Mouse (Mus musculus) intestine, postnatal 0 days (tissue): ENCODE data around the gene Tac2. TPM values are rescaled to one million over a fixed set of nuclear protein-coding genes. Genes with fewer than 3 reads are reported as not detected.

ENCODE experiments used
- ATAC-seq: fragments of 200-750 bp; cut with Nextera tagmentation; 2 replicates; pipeline ENCODE4 v1.8.0; 2017; ENCODE audit warnings: mild to moderate bottlenecking, moderate TSS enrichment, moderate library complexity
- H3K27ac ChIP-seq: fragments of 300-500 bp; sonication (generic); 2 replicates; pipeline ENCODE4 v1.5.1; 2014; ENCODE audit warnings: mild to moderate bottlenecking, low read depth, low read length, moderate library complexity
- H3K27me3 ChIP-seq: fragments of 300-500 bp; sonication (generic); replicated peaks from 2 replicates; pipeline ENCODE4 v1.6.1; 2014; ENCODE audit warnings: low read length, mixed read lengths; ENCODE audit not compliant: control insufficient read depth, insufficient read depth
- H3K36me3 ChIP-seq: fragments of 300-500 bp; sonication (generic); 2 replicates; pipeline ENCODE4 v1.6.1; 2014; ENCODE audit warnings: mild to moderate bottlenecking, moderate library complexity; ENCODE audit not compliant: control insufficient read depth, insufficient read depth
- H3K4me1 ChIP-seq: fragments of 300-500 bp; sonication (generic); replicated peaks from 2 replicates; pipeline ENCODE4 v1.6.1; 2014; ENCODE audit warnings: antibody characterized with exemption, low read length, mixed read lengths; ENCODE audit not compliant: control insufficient read depth, insufficient read depth
- H3K4me2 ChIP-seq: fragments of 300-500 bp; sonication (generic); replicated peaks from 2 replicates; pipeline ENCODE4 v1.6.1; 2014; ENCODE audit warnings: low read depth, mild to moderate bottlenecking, moderate library complexity
- H3K4me3 ChIP-seq: fragments of 300-500 bp; sonication (generic); 2 replicates; pipeline ENCODE4 v1.5.1; 2014; ENCODE audit warnings: low read depth, low read length
- H3K9ac ChIP-seq: fragments of 300-500 bp; sonication (generic); 2 replicates; pipeline ENCODE4 v1.6.1; 2014; ENCODE audit warnings: mild to moderate bottlenecking, low read depth, low read length
- H3K9me3 ChIP-seq: fragments of 300-500 bp; sonication (generic); 2 replicates; pipeline ENCODE4 v1.6.1; 2016; ENCODE audit warnings: mixed run types; ENCODE audit not compliant: control insufficient read depth
- CTCF ChIP-seq: sonication (generic); IDR thresholded peaks from 2 replicates; pipeline ENCODE4 v1.5.1; 2016; ENCODE audit warnings: low read depth, mild to moderate bottlenecking, control low read depth, antibody characterized with exemption, moderate library complexity
- WGBS: fragments of 180-500 bp; shearing (Covaris S2); extraction: QIAGEN DNeasy Blood & Tissue Kit; methylation state at CpG from one replicate; pipeline ENCODE4 v1.1.7; 2014; 5-methylcytosine and 5-hydroxymethylcytosine counted together
- polyA plus RNA-seq: library from polyadenylated mRNA; unstranded; fragments of >200 nt; fragmentation: Nextera tagmentation; extraction: Ambion mirVana; gene quantifications from 2 replicates; pipeline ENCODE4 v1.2.1, GENCODE M21; 2015

Tac2 gene
- polyA plus RNA-seq, 1 experiment from 2014 or later = not detected

DNA sequence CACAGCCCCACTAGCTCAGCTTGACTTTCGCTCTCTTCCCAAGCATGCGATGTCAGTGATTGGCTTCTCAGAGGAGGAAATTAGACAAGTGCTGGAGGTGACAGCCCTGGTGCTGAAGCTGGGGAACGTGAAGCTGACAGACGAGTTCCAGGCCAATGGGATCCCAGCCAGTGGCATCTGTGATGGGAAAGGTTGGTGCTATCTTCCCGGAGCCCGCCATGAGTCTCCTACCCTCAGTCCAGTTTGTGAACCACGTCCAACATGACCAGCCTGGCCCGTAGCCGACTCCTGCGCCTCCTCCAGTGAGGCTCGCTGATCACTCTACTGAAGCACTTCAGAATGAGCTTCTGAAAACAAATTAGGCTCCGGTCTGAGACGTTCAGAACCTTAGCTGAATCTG lies 13.9 kb upstream of the Tac2 start:
- H3K27me3 ChIP-seq = no peaks in the 10 kb centered on the region
- H3K4me1 ChIP-seq = no peaks in the 10 kb centered on the region; the same call in 1 of the 2 replicates
- H3K9ac ChIP-seq = no peak overlapping the region
- no peak for TF ChIP-seq CTCF
- H3K27ac ChIP-seq = no peak overlapping the region
- H3K4me2 ChIP-seq = no peak overlapping the region
- peaks cover 60% of the 10 kb centered on the region for H3K36me3 ChIP-seq
- 84% methylated on average over 13 of the region's 13 CpGs for WGBS
- H3K9me3 ChIP-seq = no peaks in the 10 kb centered on the region
- no peak for ATAC-seq
- no peak overlapping the region for H3K4me3 ChIP-seq

DNA sequence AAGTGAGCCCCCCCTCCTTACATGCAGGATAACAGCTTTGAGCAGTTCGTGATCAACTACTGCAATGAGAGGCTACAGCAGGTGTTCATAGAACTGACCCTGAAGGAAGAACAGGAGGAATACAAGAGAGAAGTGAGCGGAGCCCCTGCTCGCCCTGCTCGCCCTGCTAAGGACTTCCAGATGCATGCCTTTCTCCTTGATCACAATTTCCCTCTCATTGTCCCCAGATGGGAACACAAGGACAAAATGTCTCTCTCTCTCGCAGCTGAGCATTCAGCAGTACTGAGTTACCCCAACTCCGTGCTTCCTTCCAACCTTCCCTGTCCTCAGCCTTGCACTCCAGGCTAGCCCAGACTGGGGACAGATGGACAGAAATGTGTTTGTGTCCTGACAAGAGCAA lies 11.5 kb upstream of the Tac2 start:
- Histone ChIP-seq H3K27ac (no peak overlapping the region), H3K9ac (no peak overlapping the region; the same call in 1 of the 2 replicates), H3K4me1 (no peaks in the 10 kb centered on the region), H3K4me3 (no peak overlapping the region), H3K9me3 (no peaks in the 10 kb centered on the region), H3K27me3 (no peaks in the 10 kb centered on the region), H3K36me3 (peaks cover 57% of the 10 kb centered on the region), H3K4me2 (no peak overlapping the region)
- ATAC-seq = no peak
- 86% methylated on average over 6 of the region's 6 CpGs for WGBS
- no peak for TF ChIP-seq CTCF

GRCm38 (mm10) chr10:127721671-127722418 lies 2.4 kb upstream of the Tac2 start:
- Histone ChIP-seq H3K27ac (peak overlapping the region; percentile 54), H3K4me2 (peak overlapping the region; percentile 45), H3K9ac (peak overlapping the region; percentile 41), H3K27me3 (no peaks in the 10 kb centered on the region), H3K36me3 (peaks cover 26% of the 10 kb centered on the region; the same call in 1 of the 2 replicates), H3K9me3 (no peaks in the 10 kb centered on the region), H3K4me3 (no peak overlapping the region), H3K4me1 (no peaks in the 10 kb centered on the region)
- TF ChIP-seq CTCF = no peak
- ATAC-seq = no peak
- 27% methylated on average over 20 of the region's 20 CpGs for WGBS

DNA sequence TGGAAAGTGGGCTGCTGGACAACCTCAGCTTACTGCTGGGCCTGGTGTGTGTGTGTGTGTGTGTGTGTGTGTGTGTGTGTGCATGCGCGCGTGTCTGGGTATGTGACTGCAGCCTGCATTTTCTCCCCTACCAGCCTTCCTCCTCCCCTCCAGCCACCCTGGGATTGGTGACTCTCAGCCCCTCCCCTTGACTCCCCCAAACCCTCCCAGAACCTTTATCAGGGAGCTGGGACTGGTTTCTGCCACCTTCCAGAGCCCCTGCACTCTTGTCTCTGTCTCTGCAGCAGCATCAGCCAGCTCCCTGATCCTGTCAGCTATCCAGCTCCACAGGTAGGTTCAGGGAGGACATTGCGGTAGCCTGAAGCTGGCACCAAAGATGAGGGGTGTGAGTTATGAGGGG lies 858 bp downstream of the Tac2 start:
- Histone ChIP-seq H3K9me3 (no peaks in the 10 kb centered on the region), H3K4me2 (no peak overlapping the region), H3K36me3 (peaks cover 5% of the 10 kb centered on the region; the same call in 1 of the 2 replicates), H3K27me3 (no peaks in the 10 kb centered on the region), H3K27ac (no peak overlapping the region), H3K9ac (no peak overlapping the region), H3K4me1 (no peaks in the 10 kb centered on the region), H3K4me3 (no peak overlapping the region)
- no peak for ATAC-seq
- WGBS = 62% methylated on average over 4 of the region's 4 CpGs
- TF ChIP-seq CTCF = no peak

GRCm38 (mm10) chr10:127728437-127728836 lies 4.2 kb downstream of the Tac2 start:
- no peak for TF ChIP-seq CTCF
- Histone ChIP-seq H3K9me3 (no peaks in the 10 kb centered on the region), H3K4me1 (no peaks in the 10 kb centered on the region), H3K4me3 (no peak overlapping the region), H3K36me3 (no peaks in the 10 kb centered on the region), H3K27me3 (no peaks in the 10 kb centered on the region), H3K27ac (no peak overlapping the region), H3K9ac (no peak overlapping the region), H3K4me2 (no peak overlapping the region)
- 69% methylated on average over 8 of the region's 8 CpGs for WGBS
- ATAC-seq = no peak

DNA sequence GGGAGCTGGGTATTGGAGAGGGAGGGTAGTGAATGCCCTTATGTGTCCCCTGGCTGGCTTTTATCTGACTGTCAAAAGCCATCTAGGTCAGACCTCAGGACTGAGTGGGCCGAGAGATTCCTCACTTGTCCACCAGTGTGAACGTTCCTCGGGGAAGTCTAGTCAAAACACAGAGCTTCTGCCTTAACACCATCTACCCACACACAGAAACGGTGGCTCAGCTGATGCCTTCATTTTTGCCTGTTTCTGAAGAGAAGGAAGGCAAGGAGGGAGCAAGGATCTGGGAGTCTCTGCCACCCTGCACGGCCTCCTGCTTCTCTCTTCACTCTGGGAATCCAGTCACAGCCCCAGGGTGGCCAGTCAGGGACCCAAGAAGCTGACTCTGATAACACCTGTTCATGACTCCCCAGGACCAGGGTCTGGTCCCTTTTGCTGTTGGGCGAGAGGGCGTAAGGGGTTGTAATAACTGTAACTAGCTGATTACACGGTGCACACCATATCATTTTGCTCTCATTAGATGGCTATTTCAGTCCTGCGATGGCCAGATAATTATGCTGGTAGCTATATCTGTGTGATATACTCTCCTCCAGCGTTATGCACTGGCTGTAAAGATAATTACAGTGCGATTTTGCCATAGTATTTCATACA lies 6.1 kb downstream of the Tac2 start:
- Histone ChIP-seq H3K27me3 (no peaks in the 10 kb centered on the region), H3K4me3 (no peak overlapping the region), H3K9me3 (no peaks in the 10 kb centered on the region), H3K4me2 (no peak overlapping the region), H3K9ac (no peak overlapping the region), H3K27ac (no peak overlapping the region), H3K36me3 (no peaks in the 10 kb centered on the region), H3K4me1 (no peaks in the 10 kb centered on the region)
- no peak for TF ChIP-seq CTCF
- 62% methylated on average over 11 of the region's 11 CpGs for WGBS
- no peak for ATAC-seq
